Mouse (Mus musculus): ENCODE measurements around the gene Mas1.

The Mas1 gene

DNA sequence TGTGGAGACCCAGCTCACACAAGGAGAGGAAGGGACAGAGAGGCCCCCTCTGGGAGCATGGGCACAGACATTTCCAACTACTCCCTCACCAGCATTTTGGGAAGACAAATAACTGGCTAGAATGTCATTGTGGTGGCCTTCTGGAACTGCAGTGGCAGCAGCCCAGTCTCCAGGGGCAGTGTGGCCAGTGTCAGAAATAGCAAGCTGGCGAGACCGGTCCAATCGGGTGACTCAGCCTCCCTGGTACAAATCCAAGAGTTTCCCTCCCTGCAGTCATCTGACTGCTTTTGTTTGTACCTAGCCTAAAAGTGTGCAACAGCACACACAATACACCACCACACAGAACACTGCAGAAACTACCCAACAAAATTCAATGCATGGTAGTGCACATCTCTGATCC, 35.7 kb downstream of the Mas1 start:
- peak; percentile 92 for DNase-seq (ENCODE audit: low read depth, low spot score)

GRCm38 (mm10) chr17:12830351-12830750, 37.6 kb downstream of the Mas1 start:
- peak; percentile 76 for DNase-seq (ENCODE audit: low read depth, low spot score)

- no peak for DNase-seq (ENCODE audit: low read depth, low spot score)
Observed at GRCm38 (mm10) chr17:12815885-12816284, 52.1 kb downstream of the Mas1 start.

DNA sequence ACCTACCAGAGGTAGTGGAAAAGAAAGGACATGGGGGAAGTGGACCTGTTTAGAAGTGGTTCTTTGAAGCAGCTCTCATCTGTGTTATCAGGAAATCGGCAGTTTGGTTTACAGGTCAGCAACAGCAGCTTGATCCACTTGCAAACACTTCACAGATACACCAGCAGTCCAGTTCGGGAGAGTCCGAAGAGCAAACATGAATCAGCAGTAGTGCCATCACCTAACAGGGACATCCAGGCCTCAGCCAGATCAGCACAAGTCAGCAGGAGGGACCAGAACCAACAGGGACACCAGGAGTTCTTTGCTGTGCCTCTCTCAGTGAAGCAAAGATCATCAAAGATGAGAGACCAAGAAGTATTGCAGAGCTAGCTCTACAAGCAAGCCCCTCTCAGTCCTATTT, 53.4 kb downstream of the Mas1 start:
- DNase-seq (ENCODE audit: low read depth, low spot score) = no peak

- DNase-seq (ENCODE audit: low read depth, low spot score) = no peak
Observed at GRCm38 (mm10) chr17:12810973-12811303, 57.0 kb downstream of the Mas1 start.

GRCm38 (mm10) chr17:12810103-12810972, 57.6 kb downstream of the Mas1 start:
- peak; percentile 90 for DNase-seq (ENCODE audit: low read depth, low spot score)

- no peak for DNase-seq (ENCODE audit: low read depth, low spot score)
Observed at GRCm38 (mm10) chr17:12808851-12809250, 59.1 kb downstream of the Mas1 start.

DNA sequence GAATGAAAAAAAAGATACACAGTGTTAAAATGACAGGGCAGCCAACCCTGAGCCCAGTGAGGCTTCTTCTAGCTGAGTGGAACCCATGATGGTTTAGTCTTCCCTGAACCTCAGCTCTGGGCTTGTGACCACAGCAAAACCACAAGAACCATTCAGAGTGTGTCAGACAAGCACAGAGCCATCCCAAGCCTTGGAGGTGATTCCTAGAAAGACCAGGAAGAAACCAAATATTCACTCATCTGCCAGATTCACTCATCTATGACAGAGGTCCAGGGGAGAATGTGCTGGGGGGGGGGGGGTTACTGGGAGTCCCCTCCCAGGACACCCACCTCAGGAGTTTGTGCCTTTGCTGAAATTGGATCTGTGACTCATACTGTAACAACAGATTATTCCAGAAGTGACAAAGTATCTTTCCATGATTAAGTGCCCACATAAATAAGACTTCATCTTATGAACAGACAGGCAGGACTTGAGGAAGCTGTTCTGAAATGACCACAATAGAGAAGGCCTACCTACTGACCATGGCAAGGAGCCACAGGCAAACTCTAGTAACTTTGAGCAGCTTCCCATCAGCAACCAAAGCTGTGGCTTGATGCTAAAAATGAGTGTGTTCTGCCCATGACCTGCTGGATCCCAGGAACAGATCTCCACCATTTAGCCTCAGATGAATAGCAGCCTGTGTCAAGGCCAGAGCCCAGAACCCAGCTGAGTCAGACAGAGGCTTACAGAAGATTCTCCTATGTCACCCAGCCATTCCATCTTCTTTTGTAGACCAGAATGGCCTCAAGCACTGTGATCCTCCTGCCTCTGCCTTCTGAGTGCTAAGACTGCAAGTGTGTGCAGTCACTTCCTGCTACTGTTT, 63.1 kb downstream of the Mas1 start:
- no peak for DNase-seq (ENCODE audit: low read depth, low spot score)

DNA sequence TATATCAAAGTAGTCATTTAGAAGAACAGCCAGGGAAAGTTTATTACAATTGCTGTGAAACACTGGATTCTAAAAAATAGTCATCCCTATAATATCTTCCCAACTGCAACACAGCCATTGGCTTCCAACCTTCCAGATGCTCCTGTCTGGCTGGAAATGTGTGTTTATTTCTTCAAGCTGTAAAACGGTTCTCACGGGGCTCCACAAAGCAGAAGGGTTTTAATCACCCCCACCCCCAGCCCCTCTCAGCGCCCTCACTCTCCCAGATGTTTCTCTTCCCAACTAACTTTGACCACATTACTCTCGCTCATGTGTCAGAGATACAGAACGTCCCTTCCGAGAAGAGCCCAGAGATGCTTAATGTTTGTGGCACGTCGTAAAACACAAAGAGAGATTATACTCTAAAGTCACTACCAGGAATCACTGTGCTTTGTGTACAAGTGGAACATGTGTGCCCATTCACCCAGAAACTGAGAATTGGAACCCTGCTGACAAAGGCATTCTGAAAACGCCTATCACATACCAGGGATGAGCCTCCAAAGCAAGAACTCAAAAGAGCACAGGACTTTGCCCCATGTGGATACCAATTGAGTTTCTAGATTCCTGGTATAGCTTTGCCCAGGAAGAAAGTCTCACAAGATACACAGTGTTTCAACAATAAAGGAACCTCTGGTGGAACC, 65.9 kb downstream of the Mas1 start:
- no peak for DNase-seq (ENCODE audit: low read depth, low spot score)

- no peak for DNase-seq (ENCODE audit: low read depth, low spot score)
Observed at GRCm38 (mm10) chr17:12799368-12800275, 68.3 kb downstream of the Mas1 start.

- no peak for DNase-seq (ENCODE audit: low read depth, low spot score)
Observed at GRCm38 (mm10) chr17:12798571-12798970, 69.4 kb downstream of the Mas1 start.

DNA sequence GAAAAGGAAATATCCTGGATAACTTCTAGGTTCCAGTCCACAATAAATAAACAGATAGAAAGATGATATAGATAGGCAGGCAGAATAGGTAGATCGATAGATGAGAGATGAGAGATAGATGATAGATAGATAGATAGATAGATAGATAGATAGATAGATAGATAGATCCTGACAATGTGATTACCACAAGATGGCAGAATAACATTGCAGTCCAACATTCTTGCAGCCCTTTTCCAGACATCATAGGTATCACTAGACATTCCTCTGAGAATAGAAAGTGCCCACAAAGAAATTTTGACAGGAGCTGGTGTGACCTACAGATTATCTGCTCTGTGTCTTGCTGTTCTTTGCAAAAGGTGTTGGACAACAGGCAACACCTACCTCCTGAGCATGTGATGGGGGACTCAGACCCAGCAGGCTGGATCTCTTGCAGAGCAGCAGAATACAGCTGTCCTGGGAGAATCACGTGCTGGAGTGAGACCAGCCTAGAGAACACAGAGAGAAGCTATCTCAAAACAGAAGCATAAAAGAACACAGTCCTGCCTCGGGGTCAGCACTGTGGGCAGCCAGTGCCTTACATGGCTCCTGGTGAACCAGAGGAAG, 70.4 kb downstream of the Mas1 start:
- peak; percentile 25 for DNase-seq (ENCODE audit: low read depth, low spot score)

GRCm38 (mm10) chr17:12796633-12797032, 71.3 kb downstream of the Mas1 start:
- no peak for DNase-seq (ENCODE audit: low read depth, low spot score)

DNA sequence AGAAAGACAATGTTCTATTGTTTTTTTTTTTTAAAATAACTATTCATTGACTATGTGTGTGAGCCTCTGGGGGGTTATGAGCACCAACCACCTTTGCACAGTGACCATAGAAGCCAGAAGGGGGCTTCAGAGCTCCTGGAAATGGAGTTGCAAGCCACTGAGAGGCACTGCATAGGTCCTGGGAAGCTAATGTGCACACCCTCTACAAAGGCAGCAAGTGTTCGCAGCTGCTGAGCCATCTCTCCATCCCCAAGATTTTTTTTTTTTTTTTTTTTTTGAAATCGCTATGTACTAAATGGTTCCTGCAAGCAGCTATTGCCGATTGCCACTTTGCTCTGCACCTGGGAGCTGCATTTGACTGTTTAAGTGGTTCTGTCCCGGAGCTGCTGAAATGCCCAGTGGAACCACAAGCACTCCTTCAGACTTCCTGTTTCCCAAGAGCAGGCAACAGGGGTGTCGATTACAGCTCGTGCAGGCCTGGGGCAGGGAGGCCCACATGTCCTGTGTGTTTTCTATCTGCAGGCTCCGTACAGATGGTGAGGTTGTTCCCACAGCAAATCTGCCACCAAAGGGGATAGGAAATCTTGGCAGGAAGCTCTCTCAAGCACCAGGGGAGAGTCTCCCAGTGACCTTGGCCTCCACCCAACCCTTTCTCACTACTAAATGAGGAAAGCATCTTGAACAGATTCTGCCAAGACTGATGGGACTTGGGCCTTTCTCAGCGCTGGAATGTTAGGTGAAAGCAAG, 74.1 kb downstream of the Mas1 start:
- peak; percentile 53 for DNase-seq (ENCODE audit: low read depth, low spot score)

GRCm38 (mm10) chr17:12792422-12793206, 75.3 kb downstream of the Mas1 start:
- peak; percentile 16 for DNase-seq (ENCODE audit: low read depth, low spot score)

DNA sequence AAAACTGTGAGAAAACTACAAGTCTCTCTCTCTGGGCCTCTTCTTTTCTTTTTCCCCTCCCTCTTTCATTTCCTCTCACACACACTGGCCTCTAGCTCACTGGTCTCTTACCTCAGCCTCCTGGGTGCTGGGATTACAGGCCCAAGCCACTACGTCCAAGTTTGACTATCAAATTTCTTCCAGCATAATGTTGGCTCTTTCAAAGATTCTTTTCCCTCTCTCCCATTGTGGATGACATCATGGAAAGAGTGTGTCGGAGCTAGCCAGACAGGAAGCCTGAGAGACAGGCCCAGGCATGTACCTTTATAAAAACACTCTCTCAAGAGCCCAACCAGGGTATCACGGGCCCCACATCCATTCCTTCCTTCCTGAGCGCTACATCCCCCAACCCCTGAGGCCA, 76.5 kb downstream of the Mas1 start:
- no peak for DNase-seq (ENCODE audit: low read depth, low spot score)

GRCm38 (mm10) chr17:12791079-12791406, 76.9 kb downstream of the Mas1 start:
- DNase-seq (ENCODE audit: low read depth, low spot score) = peak; percentile 18

Measured in brain, adult 2 months (tissue).